Mouse (Mus musculus) embryonic fibroblast, embryonic 13.5 days (primary cell): ENCODE measurements at regions not wholly inside any gene's neighbourhood (a gene's known extent, or its start where the extent isn't known, plus 50 kb on each side); places are given as distances from the start of the nearest gene placed in this dataset.

Experiments used
- H3K27ac ChIP-seq: 2 replicates; pipeline ENCODE4 v1.5.1; 2012; ENCODE audit warnings: low read length, control low read depth, inconsistent platforms; ENCODE audit not compliant: insufficient read depth
- H3K4me1 ChIP-seq: 2 replicates; pipeline ENCODE4 v1.6.1; 2011; ENCODE audit warnings: low read length; ENCODE audit not compliant: control insufficient read depth, insufficient read depth
- H3K4me3 ChIP-seq: 2 replicates; pipeline ENCODE4 v1.5.1; 2011; ENCODE audit warnings: mild to moderate bottlenecking, control low read depth, low read length; ENCODE audit not compliant: insufficient read depth
- CTCF ChIP-seq: IDR thresholded peaks from 2 replicates; pipeline ENCODE4 v1.5.1; 2011; ENCODE audit warnings: mild to moderate bottlenecking, control low read depth, low read length, moderate library complexity, borderline replicate concordance; ENCODE audit not compliant: insufficient read depth
- POLR2A ChIP-seq: IDR thresholded peaks from 2 replicates; pipeline ENCODE4 v1.6.1; 2011; ENCODE audit warnings: low read depth, mild to moderate bottlenecking, control low read depth, low read length, moderate library complexity

- no peak for TF ChIP-seq POLR2A
- TF ChIP-seq CTCF: no peak
- peaks cover 13% of the 10 kb centered on the region for H3K4me1 ChIP-seq
- peak overlapping the region; percentile 45 for H3K27ac ChIP-seq
- H3K4me3 ChIP-seq: no peak overlapping the region
Observed at GRCm38 (mm10) chr13:71653939-71654467, 309.5 kb downstream of the Irx1 start.

- peaks cover 13% of the 10 kb centered on the region for H3K4me1 ChIP-seq
- no peak overlapping the region for H3K4me3 ChIP-seq
- no peak for TF ChIP-seq CTCF
- TF ChIP-seq POLR2A: no peak
- peak overlapping the region; percentile 61 for H3K27ac ChIP-seq
Observed at GRCm38 (mm10) chr13:71653212-71653938, 310.1 kb downstream of the Irx1 start.

- peak overlapping the region; percentile 96 for H3K27ac ChIP-seq
- TF ChIP-seq POLR2A (no peak), CTCF (no peak)
- H3K4me1 ChIP-seq: peaks cover 17% of the 10 kb centered on the region
Observed at GRCm38 (mm10) chr13:71649876-71650275, 313.6 kb downstream of the Irx1 start.

GRCm38 (mm10) chr13:71649031-71649430, 314.5 kb downstream of the Irx1 start:
- H3K4me3 ChIP-seq: no peak overlapping the region
- H3K4me1 ChIP-seq: peaks cover 15% of the 10 kb centered on the region
- H3K27ac ChIP-seq: peak overlapping the region; percentile 96
- TF ChIP-seq POLR2A: no peak
- no peak for TF ChIP-seq CTCF

More at GRCm38 (mm10) chr13:71649876-71650275, 313.6 kb downstream of the Irx1 start:
- no peak overlapping the region for H3K4me3 ChIP-seq

- no peak overlapping the region for H3K27ac ChIP-seq
- no peak overlapping the region for H3K4me3 ChIP-seq
- TF ChIP-seq POLR2A: no peak
- no peak for TF ChIP-seq CTCF
- H3K4me1 ChIP-seq: no peaks in the 10 kb centered on the region
Observed at GRCm38 (mm10) chr13:71631447-71631846, 332.1 kb downstream of the Irx1 start.

GRCm38 (mm10) chr13:71617198-71617597, 346.3 kb downstream of the Irx1 start:
- H3K4me3 ChIP-seq: no peak overlapping the region
- TF ChIP-seq POLR2A (no peak), CTCF (no peak)
- no peak overlapping the region for H3K27ac ChIP-seq
- H3K4me1 ChIP-seq: no peaks in the 10 kb centered on the region

- H3K27ac ChIP-seq: no peak overlapping the region
- no peaks in the 10 kb centered on the region for H3K4me1 ChIP-seq
- TF ChIP-seq CTCF (no peak), POLR2A (no peak)
- H3K4me3 ChIP-seq: no peak overlapping the region
Observed at GRCm38 (mm10) chr13:71612393-71613179, 350.9 kb downstream of the Irx1 start.

- Histone ChIP-seq H3K4me3 (no peak overlapping the region), H3K27ac (no peak overlapping the region), H3K4me1 (0 out of 2 replicates have a peak, but pooled peaks cover 4% of the 10 kb centered on the region)
- no peak for TF ChIP-seq POLR2A
- TF ChIP-seq CTCF: no peak
Observed at GRCm38 (mm10) chr13:71582486-71582885, 381.0 kb downstream of the Irx1 start.

- Histone ChIP-seq H3K4me1 (no peaks in the 10 kb centered on the region), H3K27ac (no peak overlapping the region), H3K4me3 (no peak overlapping the region)
- TF ChIP-seq CTCF: no peak
- TF ChIP-seq POLR2A: no peak
Observed at GRCm38 (mm10) chr13:71565895-71566294, 397.6 kb downstream of the Irx1 start.

GRCm38 (mm10) chr13:71565388-71565787, 398.1 kb downstream of the Irx1 start:
- Histone ChIP-seq H3K27ac (no peak overlapping the region), H3K4me3 (no peak overlapping the region), H3K4me1 (no peaks in the 10 kb centered on the region)
- TF ChIP-seq CTCF (no peak), POLR2A (no peak)
